Mouse (Mus musculus): Measurements from ENCODE around the gene Clip4.

Clip4 gene

DNA sequence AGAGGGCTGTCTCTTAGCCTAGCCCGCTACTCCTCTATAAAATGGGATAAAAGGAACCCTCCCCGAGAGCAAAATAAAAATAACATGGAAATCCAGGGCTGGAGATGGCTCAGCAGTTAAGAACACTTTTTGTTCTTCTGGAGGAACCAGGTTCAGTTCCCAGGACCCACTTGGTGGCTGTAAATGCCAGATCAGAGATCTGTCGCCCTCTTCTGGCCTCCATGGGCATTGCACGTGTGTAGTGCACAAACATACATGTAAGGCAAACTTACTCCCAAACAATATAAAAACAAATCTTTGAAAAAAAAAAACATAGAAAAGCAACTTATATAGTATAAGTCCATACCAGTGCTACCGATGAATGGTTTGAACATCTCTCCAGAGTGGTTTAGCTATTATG, 104.7 kb downstream of the Clip4 start:
- DNase-seq (ENCODE audit: low read depth, low spot score), result peak; percentile 34

DNA sequence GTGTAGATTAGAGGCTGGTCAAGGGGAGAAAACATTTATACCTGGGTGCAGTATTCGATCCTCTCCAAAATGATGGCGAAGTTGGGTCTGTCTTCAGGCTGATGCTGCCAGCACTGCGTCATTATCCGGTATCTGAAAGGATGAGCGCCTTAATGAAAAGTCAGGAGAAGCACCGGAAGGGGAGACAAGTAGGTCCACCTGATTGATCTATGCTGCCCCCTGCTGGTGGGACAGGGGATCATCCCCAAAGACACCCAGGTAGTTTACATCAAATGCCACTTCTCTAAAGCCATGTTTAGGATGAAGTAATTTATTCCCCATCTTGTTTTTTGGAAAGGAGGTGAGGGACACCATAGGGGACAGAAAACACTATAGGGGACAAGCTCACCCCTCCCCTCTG, 105.8 kb downstream of the Clip4 start:
- peak; percentile 14 for DNase-seq (ENCODE audit: low read depth, low spot score)

DNA sequence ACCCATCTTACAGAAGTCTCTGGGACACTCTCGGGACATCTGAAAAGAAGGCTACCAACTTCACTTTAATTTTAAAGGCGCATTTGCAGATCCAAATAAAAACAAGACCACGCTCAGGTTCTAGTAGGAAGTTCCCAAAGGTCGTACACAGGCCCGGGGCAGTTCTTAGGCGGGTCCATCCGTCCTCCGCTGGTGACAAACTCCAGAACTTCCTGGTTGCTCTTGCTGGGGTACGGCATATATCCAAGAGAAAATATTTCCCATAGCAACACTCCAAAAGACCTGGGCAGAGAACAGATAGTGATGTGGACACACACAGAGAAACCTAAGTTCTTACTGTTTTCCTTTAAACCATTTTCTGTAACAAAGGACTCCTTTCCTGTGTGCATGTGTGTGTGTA, 106.5 kb downstream of the Clip4 start:
- no peak for DNase-seq (ENCODE audit: low read depth, low spot score)

DNA sequence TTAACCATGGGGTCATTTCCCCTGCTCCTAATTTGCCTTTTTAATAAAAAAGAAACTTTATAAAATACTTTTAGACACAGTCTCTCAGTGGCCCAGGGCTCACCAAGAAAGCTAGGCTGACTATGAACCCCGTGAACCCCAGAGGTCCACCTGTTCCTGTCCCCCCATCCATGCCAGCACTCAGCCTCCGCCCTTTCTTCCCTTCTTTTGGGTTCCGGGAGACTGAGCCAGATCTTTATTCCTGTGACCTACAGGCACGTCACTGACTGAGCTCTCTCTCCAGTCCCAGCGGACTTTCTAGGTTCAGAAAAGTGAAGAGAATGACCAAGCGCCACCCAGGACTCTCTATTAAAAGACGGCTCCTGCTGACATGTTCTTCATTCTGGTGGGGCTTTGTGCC, 107.2 kb downstream of the Clip4 start:
- DNase-seq (ENCODE audit: low read depth, low spot score), result no peak

DNA sequence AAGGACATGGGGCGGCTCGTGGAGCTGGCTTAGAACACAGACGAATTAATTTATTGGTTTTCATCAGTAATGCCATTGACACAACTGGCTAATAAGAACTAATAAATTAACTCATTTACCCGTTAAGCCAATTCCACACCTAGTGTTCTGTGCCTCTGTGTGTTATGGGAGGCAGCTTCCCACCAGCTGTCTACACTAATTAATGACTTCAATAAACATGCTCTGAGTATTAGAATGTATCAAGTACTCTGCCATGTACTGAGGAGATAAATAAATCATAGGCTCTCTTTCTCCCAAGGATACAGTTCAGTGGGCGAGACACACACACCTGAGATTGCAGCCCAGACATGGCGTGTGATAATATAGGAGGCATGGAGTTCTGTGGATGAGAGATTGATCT, 113.1 kb downstream of the Clip4 start:
- no peak for DNase-seq (ENCODE audit: low read depth, low spot score)

DNA sequence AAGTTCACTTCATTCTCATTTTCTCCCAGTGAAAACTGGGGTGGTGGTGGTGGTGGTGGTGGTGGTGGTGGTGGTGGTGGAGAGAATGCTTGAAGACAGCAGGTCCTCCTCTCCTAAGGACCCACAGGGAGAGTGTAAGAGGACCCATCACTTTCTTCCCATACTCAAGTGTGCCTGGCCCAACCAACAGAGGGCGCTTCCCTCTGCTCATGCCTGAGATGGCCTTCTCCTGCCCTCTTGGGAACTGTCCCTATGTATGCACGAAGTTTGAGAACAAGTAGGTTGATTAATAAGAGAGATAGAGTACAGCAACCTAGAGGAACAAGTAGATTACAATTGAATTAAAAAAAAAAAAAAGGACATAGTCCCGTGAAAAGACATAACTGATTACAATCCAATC, 140.8 kb downstream of the Clip4 start:
- peak; percentile 7 for DNase-seq (ENCODE audit: low read depth, low spot score)

DNA sequence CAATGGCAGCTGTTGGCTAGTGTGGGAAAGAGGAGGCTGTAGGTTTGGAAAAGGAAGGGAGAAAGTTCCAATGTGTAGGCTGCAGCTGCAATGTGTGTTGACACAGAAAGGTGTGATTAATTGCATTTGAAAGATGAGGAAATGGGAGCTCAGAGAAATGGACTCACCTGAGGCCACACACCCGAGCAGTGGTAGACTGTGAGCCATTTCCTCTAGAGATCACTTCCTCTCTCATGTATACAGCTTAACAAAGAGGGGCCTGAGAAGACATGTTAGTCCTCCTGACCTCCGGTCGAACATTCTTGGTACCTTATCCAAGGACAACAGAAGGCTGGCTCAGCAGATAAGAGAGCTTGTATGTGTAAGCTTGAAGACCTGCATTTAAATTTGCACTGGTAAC, 144.9 kb downstream of the Clip4 start:
- DNase-seq (ENCODE audit: low read depth, low spot score), result no peak

Measured in forelimb bud, embryonic 11.5 days (tissue).